Mouse (Mus musculus): ENCODE data around the gene Tmem86a.

DNA sequence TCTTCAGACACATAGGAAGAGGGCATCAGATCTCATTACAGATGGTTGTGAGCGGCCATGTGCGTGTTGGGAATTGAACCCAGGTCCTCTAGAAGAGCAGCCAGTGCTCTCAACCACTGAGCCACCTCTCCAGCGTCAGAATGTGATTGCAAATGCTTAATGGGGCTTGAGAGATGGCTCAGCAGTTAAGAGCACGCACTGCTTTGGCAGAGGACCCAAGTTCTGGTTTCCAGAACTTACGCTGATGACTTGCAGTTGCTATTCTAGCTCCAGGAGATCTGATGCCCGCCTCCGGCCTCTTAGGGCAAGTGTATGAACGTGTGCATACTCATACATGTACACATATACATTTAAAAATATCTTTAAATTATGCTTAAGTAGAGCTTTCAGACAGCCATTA lies 15.0 kb upstream of the Tmem86a start:
- no peak for TF ChIP-seq EP300 (IDR thresholded peaks at IDR 0.05)
- TF ChIP-seq CTCF (IDR thresholded peaks at IDR 0.05): no peak
